Mouse (Mus musculus) liver, adult 2 months (tissue): ENCODE results near the gene Cln3.

Experiments
- CTCF ChIP-seq: fragments of 200-500 bp; IDR thresholded peaks from 2 replicates; pipeline ENCODE4 v1.5.1; 2011; ENCODE audit warnings: low read depth, low read length, control low read depth
- POLR2A ChIP-seq: fragments of 200-500 bp; IDR thresholded peaks from 2 replicates; pipeline ENCODE4 v1.6.1; 2011; ENCODE audit warnings: low read length, control low read depth; ENCODE audit not compliant: insufficient read depth; ENCODE audit errors: extremely low read depth

GRCm38 (mm10) chr7:126624774-126625173 lies 39.2 kb upstream of the Cln3 start:
- TF ChIP-seq CTCF (0 out of 2 replicates have a peak, but pooled peaks have one; percentile 7), POLR2A (no peak)
